ENCODE assay signal across 8 mouse cellular contexts in genomic region chr15:80011778-80012526, GRCm38 (mm10). TPM values are rescaled to one million over a fixed set of nuclear protein-coding genes. Genes with fewer than 3 reads are reported as not detected.
DNase-seq lines count a peak whose midpoint lies in the region; ATAC-seq and TF ChIP-seq lines count a peak whose summit lies in the region.

No protein-coding gene starts in this region.

- TF ChIP-seq POLR2A in spleen, adult 2 months (IDR thresholded peaks at IDR 0.05; ENCODE audit: low read depth, low read length) = no peak

- 2% methylated on average over 56 of the region's 56 CpGs for WGBS in spleen, adult 2 months
- WGBS in embryonic facial prominence, embryonic 12.5 days = 2% methylated on average over 56 of the region's 56 CpGs
- 1% methylated on average over 54 of the region's 56 CpGs for WGBS in hindbrain, embryonic 12.5 days

- no peak overlapping the region for H3K27ac ChIP-seq in spleen, adult 2 months (ENCODE audit: insufficient read depth, low read length)
- 0 out of 2 replicates have a peak overlapping the region, but pooled peaks have one; percentile 14 for H3K27ac ChIP-seq in embryonic facial prominence, embryonic 12.5 days
- H3K27ac ChIP-seq in hindbrain, embryonic 12.5 days = no peak overlapping the region

- H3K9me3 ChIP-seq in embryonic facial prominence, embryonic 12.5 days = no peaks in the 10 kb centered on the region
- no peaks in the 10 kb centered on the region for H3K9me3 ChIP-seq in hindbrain, embryonic 12.5 days (replicated peaks)

- peaks cover 10% of the 10 kb centered on the region; the same call in 1 of the 2 replicates for H3K4me1 ChIP-seq in spleen, adult 2 months (ENCODE audit: control insufficient read depth, insufficient read depth, insufficient read length)
- H3K4me1 ChIP-seq in embryonic facial prominence, embryonic 12.5 days = peaks cover 32% of the 10 kb centered on the region
- peaks cover 31% of the 10 kb centered on the region for H3K4me1 ChIP-seq in hindbrain, embryonic 12.5 days

- no peak for ATAC-seq in embryonic facial prominence, embryonic 12.5 days (ENCODE audit: insufficient number of reproducible peaks, insufficient read depth, low FRiP score, low TSS enrichment)
- peak; percentile 59 for ATAC-seq in hindbrain, embryonic 12.5 days (ENCODE audit: low FRiP score)

- peak overlapping the region; percentile 92 for H3K4me2 ChIP-seq in embryonic facial prominence, embryonic 12.5 days (replicated peaks)
- peak overlapping the region; percentile 89 for H3K4me2 ChIP-seq in hindbrain, embryonic 12.5 days (replicated peaks)

- no peak for DNase-seq in spleen, adult 2 months (ENCODE audit: low read depth in 1 of 2, low spot score in 2 of 2)
- DNase-seq in spleen, postnatal 14 days (ENCODE audit: low spot score in 2 of 2) = no peak
- peak; percentile 73 to 75 for DNase-seq in layer of hippocampus, postnatal 25 days (ENCODE audit: extremely low spot score in 1 of 2, low spot score in 1 of 2)
- peak; percentile 50 to 68 for DNase-seq in lung, postnatal 4 days
- peak; percentile 86 to 87 for DNase-seq in right cerebral cortex, postnatal 36 days (ENCODE audit: low spot score in 2 of 2)
- no peak for DNase-seq in spleen, postnatal 36 days (ENCODE audit: low spot score in 2 of 2)

- TF ChIP-seq CTCF in spleen, adult 2 months (IDR thresholded peaks at IDR 0.05; ENCODE audit: extremely low read depth, insufficient read depth, insufficient read length, insufficient replicate concordance) = no peak

- H3K4me3 ChIP-seq in spleen, adult 2 months (ENCODE audit: extremely low read depth, insufficient read depth, insufficient read length) = peak overlapping the region; percentile 60; the same call in 1 of the 2 replicates
- H3K4me3 ChIP-seq in embryonic facial prominence, embryonic 12.5 days = peak overlapping the region; percentile 53
- H3K4me3 ChIP-seq in hindbrain, embryonic 12.5 days = peak overlapping the region; percentile 51

- H3K36me3 ChIP-seq in spleen, adult 2 months (ENCODE audit: control insufficient read depth, insufficient read depth, low read length) = no peaks in the 10 kb centered on the region
- H3K36me3 ChIP-seq in embryonic facial prominence, embryonic 12.5 days = no peaks in the 10 kb centered on the region
- H3K36me3 ChIP-seq in hindbrain, embryonic 12.5 days = no peaks in the 10 kb centered on the region

- peak overlapping the region; percentile 56 for H3K9ac ChIP-seq in embryonic facial prominence, embryonic 12.5 days
- H3K9ac ChIP-seq in hindbrain, embryonic 12.5 days = peak overlapping the region; percentile 74

- H3K27me3 ChIP-seq in spleen, adult 2 months (ENCODE audit: control insufficient read depth, insufficient read depth, low read length) = peaks cover 19% of the 10 kb centered on the region
- H3K27me3 ChIP-seq in embryonic facial prominence, embryonic 12.5 days = peaks cover 70% of the 10 kb centered on the region
- H3K27me3 ChIP-seq in hindbrain, embryonic 12.5 days = peaks cover 72% of the 10 kb centered on the region

RNA-seq across cellular contexts. Expression of gene Pdgfb, which starts 2.8 kb away (rescaled TPM):
- 14.5 and 17.5 TPM in 2 replicates for polyA plus RNA-seq in spleen, adult 2 months (2012; rRNA removed)
- polyA plus RNA-seq in embryonic facial prominence, embryonic 12.5 days (2016; fragmentation: Nextera tagmentation; extraction: Ambion mirVana) = 3.2 and 3.4 TPM in 2 replicates
- polyA plus RNA-seq in hindbrain, embryonic 12.5 days (2016; fragmentation: Nextera tagmentation; extraction: Ambion mirVana) = 2.5 and 3.2 TPM in 2 replicates
- 10 to 100 TPM; 28.9 to 33.6 TPM for total RNA-seq in layer of hippocampus, postnatal 25 days (2021)

RNA-seq across cellular contexts. Expression of gene Cbx7, which starts 41.0 kb away (rescaled TPM):
- 82.9 and 95.8 TPM in 2 replicates for polyA plus RNA-seq in spleen, adult 2 months (2012; rRNA removed)
- 1.9 and 3.2 TPM in 2 replicates for polyA plus RNA-seq in embryonic facial prominence, embryonic 12.5 days (2016; fragmentation: Nextera tagmentation; extraction: Ambion mirVana)
- 3.1 and 4.2 TPM in 2 replicates for polyA plus RNA-seq in hindbrain, embryonic 12.5 days (2016; fragmentation: Nextera tagmentation; extraction: Ambion mirVana)
- total RNA-seq in layer of hippocampus, postnatal 25 days (2021) = 10 to 100 TPM; 32.1 to 35.7 TPM

Comparison
In these comparisons a context has a peak if more than half of its experiments do, and no peak if none do; other contexts are left out.
1. DNase-seq: peak in layer of hippocampus, postnatal 25 days (2 of 2), lung, postnatal 4 days (2 of 2) and right cerebral cortex, postnatal 36 days (2 of 2); none in spleen, adult 2 months (0 of 2), spleen, postnatal 14 days (0 of 2) and spleen, postnatal 36 days (0 of 2).
2. RNA of gene Cbx7, which starts 41.0 kb away (polyA plus RNA-seq): 82.9 to 95.8 TPM in spleen, adult 2 months; 3.1 to 4.2 TPM in hindbrain, embryonic 12.5 days and 1.9 to 3.2 TPM in embryonic facial prominence, embryonic 12.5 days; every median in the first group is over 10 times any median in the second.
3. Peak in every context shown above with its lines, with median percentiles within 50 percentile points of each other: H3K4me3 ChIP-seq.